Mouse (Mus musculus) CH12.LX (cell line): Measurements from ENCODE around the gene Carhsp1. TPM values are rescaled to one million over a fixed set of nuclear protein-coding genes. Genes with fewer than 3 reads are reported as not detected.

ENCODE experiments used
- DNase-seq: peaks from one replicate; pipeline ENCODE4 v3.0.0-alpha.2; 2013; ENCODE audit errors: extremely low read depth
- H3K27ac ChIP-seq: 2 replicates; pipeline ENCODE4 v1.5.1; 2012; ENCODE audit warnings: low read depth, mild to moderate bottlenecking, control low read depth, moderate library complexity; ENCODE audit not compliant: insufficient read depth
- H3K27me3 ChIP-seq: replicated peaks from 2 replicates; pipeline ENCODE3; 2012; ENCODE audit warnings: inconsistent platforms
- H3K36me3 ChIP-seq, 2 experiments: replicated peaks in 1 of 2; 2 replicates each; pipeline versions ENCODE3 to v1.6.1; 2012; ENCODE audit warnings: inconsistent platforms in 1 of 2, low read length in 1 of 2, mild to moderate bottlenecking in 1 of 2, mixed read lengths in 1 of 2, moderate library complexity in 1 of 2; ENCODE audit not compliant: control insufficient read depth in 1 of 2, insufficient read depth in 1 of 2
- H3K4me1 ChIP-seq, 2 experiments: 2 replicates each; pipeline ENCODE4 v1.6.1; 2012; ENCODE audit warnings: inconsistent platforms in 1 of 2, moderate library complexity in 1 of 2; ENCODE audit not compliant: insufficient read depth in 2 of 2, control insufficient read depth in 1 of 2
- H3K4me2 ChIP-seq: 2 replicates; pipeline ENCODE4 v1.6.1; 2012; ENCODE audit warnings: low read depth, mild to moderate bottlenecking, control low read depth; ENCODE audit not compliant: poor library complexity, insufficient read depth, severe bottlenecking
- H3K4me3 ChIP-seq, 3 experiments: fragments of 150-350 bp in 1 of 3; sonication (generic) in 1 of 3; replicated peaks in 1 of 3; 2 replicates each; pipeline versions ENCODE3 to v1.5.1; 2011 to 2012; ENCODE audit warnings: low read depth in 2 of 3, low read length in 2 of 3, mild to moderate bottlenecking in 2 of 3, moderate library complexity in 2 of 3, control low read depth in 1 of 3, improper control_type of control experiment in 1 of 3, inconsistent platforms in 1 of 3, mixed read lengths in 1 of 3; ENCODE audit not compliant: poor library complexity in 1 of 3
- H3K79me2 ChIP-seq: replicated peaks from 2 replicates; pipeline ENCODE4 v1.6.1; 2012; ENCODE audit warnings: mild to moderate bottlenecking, moderate library complexity; ENCODE audit not compliant: control insufficient read depth, poor library complexity, insufficient read depth, severe bottlenecking; ENCODE audit errors: extremely low read depth
- H3K9ac ChIP-seq: 2 replicates; pipeline ENCODE4 v1.6.1; 2012; ENCODE audit warnings: low read depth, mild to moderate bottlenecking, control low read depth, moderate library complexity; ENCODE audit not compliant: insufficient read depth
- H3K9me3 ChIP-seq: replicated peaks from 2 replicates; pipeline ENCODE3; 2012; ENCODE audit warnings: low read length, inconsistent platforms, mixed read lengths
- CHD1 ChIP-seq: IDR thresholded peaks from 2 replicates; pipeline ENCODE4 v1.6.1; 2012; ENCODE audit warnings: low read depth, low read length, improper control_type of control experiment, inconsistent platforms
- CHD2 ChIP-seq: IDR thresholded peaks from 2 replicates; pipeline ENCODE4 v1.6.1; 2011; ENCODE audit warnings: low read length, improper control_type of control experiment
- CTCF ChIP-seq, 2 experiments: IDR thresholded peaks in 1 of 2; conservative IDR thresholded peaks in 1 of 2; 2 replicates each; pipeline ENCODE4 v1.5.1; 2011 to 2012; ENCODE audit warnings: low read depth in 2 of 2, low read length in 2 of 2, improper control_type of control experiment in 1 of 2, inconsistent platforms in 1 of 2, mild to moderate bottlenecking in 1 of 2, moderate library complexity in 1 of 2
- E2F4 ChIP-seq: IDR thresholded peaks from 2 replicates; pipeline ENCODE4 v1.6.1; 2011; ENCODE audit warnings: low read depth, low read length, improper control_type of control experiment; ENCODE audit not compliant: insufficient replicate concordance
- EP300 ChIP-seq: IDR thresholded peaks from 2 replicates; pipeline ENCODE4 v1.6.1; 2011; ENCODE audit warnings: low read length, improper control_type of control experiment
- HCFC1 ChIP-seq: IDR thresholded peaks from 2 replicates; pipeline ENCODE4 v1.6.1; 2012; ENCODE audit warnings: low read depth, mild to moderate bottlenecking, inconsistent platforms, low read length, improper control_type of control experiment
- IRF4 ChIP-seq: IDR thresholded peaks from 2 replicates; pipeline ENCODE4 v1.6.1; 2014; ENCODE audit warnings: low read depth, mild to moderate bottlenecking, inconsistent platforms, low read length, improper control_type of control experiment
- JUN ChIP-seq: IDR thresholded peaks from 2 replicates; pipeline ENCODE4 v1.6.1; 2011; ENCODE audit warnings: low read depth, mild to moderate bottlenecking, low read length, improper control_type of control experiment, moderate library complexity; ENCODE audit not compliant: insufficient read depth
- JUND ChIP-seq: conservative IDR thresholded peaks from 2 replicates; pipeline ENCODE4 v1.6.1; 2011; ENCODE audit warnings: low read depth, low read length, improper control_type of control experiment
- KAT2A ChIP-seq: IDR thresholded peaks from 2 replicates; pipeline ENCODE4 v1.6.1; 2012; ENCODE audit warnings: low read length, improper control_type of control experiment, inconsistent platforms; ENCODE audit not compliant: insufficient replicate concordance
- MAFK ChIP-seq: IDR thresholded peaks from 2 replicates; pipeline ENCODE4 v1.6.1; 2011; ENCODE audit warnings: low read length, improper control_type of control experiment; ENCODE audit not compliant: insufficient replicate concordance
- MAX ChIP-seq: IDR thresholded peaks from 2 replicates; pipeline ENCODE4 v1.6.1; 2011; ENCODE audit warnings: low read length, improper control_type of control experiment
- MEF2A ChIP-seq: IDR thresholded peaks from 2 replicates; pipeline ENCODE4 v1.6.1; 2014; ENCODE audit warnings: low read depth, mild to moderate bottlenecking, inconsistent platforms, low read length, improper control_type of control experiment, borderline replicate concordance
- MXI1 ChIP-seq: IDR thresholded peaks from 2 replicates; pipeline ENCODE4 v1.6.1; 2011; ENCODE audit warnings: mild to moderate bottlenecking, low read depth, low read length, improper control_type of control experiment
- NELFE ChIP-seq: IDR thresholded peaks from 2 replicates; pipeline ENCODE4 v1.6.1; 2011; ENCODE audit warnings: low read depth, low read length, improper control_type of control experiment
- NRF1 ChIP-seq: IDR thresholded peaks from 2 replicates; pipeline ENCODE4 v1.6.1; 2014; ENCODE audit warnings: low read depth, mild to moderate bottlenecking, inconsistent platforms, low read length, improper control_type of control experiment, moderate library complexity
- POLR2A ChIP-seq: IDR thresholded peaks from 2 replicates; pipeline ENCODE4 v1.6.1; 2011; ENCODE audit warnings: low read depth, mild to moderate bottlenecking, improper control_type of control experiment, low read length
- RAD21 ChIP-seq: IDR thresholded peaks from 2 replicates; pipeline ENCODE4 v1.6.1; 2011; ENCODE audit warnings: low read depth, mild to moderate bottlenecking, low read length, improper control_type of control experiment, moderate library complexity
- SIN3A ChIP-seq: IDR thresholded peaks from 2 replicates; pipeline ENCODE4 v1.6.1; 2012; ENCODE audit warnings: low read length, improper control_type of control experiment, inconsistent platforms
- SMC3 ChIP-seq: IDR thresholded peaks from 2 replicates; pipeline ENCODE4 v1.6.1; 2011; ENCODE audit warnings: low read depth, low read length, improper control_type of control experiment
- TCF12 ChIP-seq: IDR thresholded peaks from 2 replicates; pipeline ENCODE4 v1.6.1; 2014; ENCODE audit warnings: low read depth, mild to moderate bottlenecking, inconsistent platforms, low read length, improper control_type of control experiment
- USF1 ChIP-seq: IDR thresholded peaks from 2 replicates; pipeline ENCODE4 v1.6.1; 2014; ENCODE audit warnings: low read depth, mild to moderate bottlenecking, inconsistent platforms, low read length, improper control_type of control experiment
- USF2 ChIP-seq: conservative IDR thresholded peaks from 2 replicates; pipeline ENCODE4 v1.6.1; 2011; ENCODE audit warnings: low read depth, low read length, improper control_type of control experiment
- ZC3H11A ChIP-seq: IDR thresholded peaks from 2 replicates; pipeline ENCODE4 v1.6.1; 2012; ENCODE audit warnings: low read depth, mild to moderate bottlenecking, inconsistent platforms, low read length, improper control_type of control experiment
- ZKSCAN1 ChIP-seq: IDR thresholded peaks from 2 replicates; pipeline ENCODE4 v1.6.1; 2012; ENCODE audit warnings: low read depth, inconsistent platforms, low read length, improper control_type of control experiment, borderline replicate concordance
- ZMIZ1 ChIP-seq: IDR thresholded peaks from 2 replicates; pipeline ENCODE4 v1.6.1; 2012; ENCODE audit warnings: low read depth, mild to moderate bottlenecking, inconsistent platforms, low read length, improper control_type of control experiment
- ZNF384 ChIP-seq: IDR thresholded peaks from 2 replicates; pipeline ENCODE4 v1.6.1; 2012; ENCODE audit warnings: low read depth, low read length, improper control_type of control experiment, inconsistent platforms
- dilution Hi-C: fragments of 300-500 bp; cut with MboI; formaldehyde crosslinking; loops from 2 replicates; pipeline ENCODE4 v1.14.3; 2020; ENCODE audit warnings: low sequenced_read_pairs; ENCODE audit not compliant: extremely low pct_unique_long_range_greater_than_20kb, extremely low pct_ligation_motif_present
- in situ Hi-C: fragments of 300-500 bp; cut with MboI; formaldehyde crosslinking; loops from 3 replicates; pipeline ENCODE4 v1.14.3; 2019; ENCODE audit warnings: low sequenced_read_pairs, low pct_ligation_motif_present, low pct_unique_long_range_greater_than_20kb, mixed read lengths
- polyA plus RNA-seq: library from polyadenylated mRNA; unstranded; fragments of >175 nt; gene quantifications from 2 replicates; pipeline ENCODE4 v1.2.1, GENCODE M21; 2012; ENCODE audit warnings: low read depth; ENCODE audit not compliant: insufficient read length
- total RNA-seq, 2 experiments: library from RNA; depleted of rRNA; stranded (reverse); fragments of 300-350 nt in 1 of 2; fragments of >200 nt in 1 of 2; gene quantifications; 2 replicates each; pipeline ENCODE4 v1.2.3; 2012 to 2014

The Carhsp1 gene
- total and polyA plus RNA-seq, 3 experiments, result 26.0 to 29.7 (median 26.2) TPM

DNA sequence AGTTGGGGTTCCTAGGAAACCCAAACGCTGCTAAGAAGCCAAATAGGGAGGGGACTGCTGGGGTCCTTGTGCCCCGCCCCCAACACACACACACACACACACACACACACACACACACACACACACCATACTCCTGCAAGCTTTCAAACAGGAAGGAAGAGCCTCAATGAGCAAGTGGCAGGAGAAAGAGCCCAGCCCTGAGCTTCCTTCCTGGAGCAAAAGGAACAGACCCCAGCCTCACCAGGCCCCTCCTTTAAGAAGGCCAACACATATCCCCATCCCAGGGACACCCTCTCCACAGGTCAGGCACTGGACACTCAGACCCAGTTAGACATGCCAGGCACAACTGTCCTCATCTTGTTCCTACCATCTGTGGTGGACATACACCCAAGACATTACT lies 8.9 kb downstream of the Carhsp1 start:
- Histone ChIP-seq H3K4me3 (no peak overlapping the region), H3K9me3 (no peaks in the 10 kb centered on the region), H3K36me3 (peaks cover 50 to 83% of the 10 kb centered on the region in 2 experiments), H3K27ac (no peak overlapping the region), H3K9ac (no peak overlapping the region), H3K4me1 (peaks cover 14 to 23% of the 10 kb centered on the region in 2 experiments; a peak in 3 of 4 replicates), H3K27me3 (no peaks in the 10 kb centered on the region), H3K4me2 (no peak overlapping the region), H3K79me2 (no peaks in the 10 kb centered on the region)
- in situ Hi-C loops (no loop called here), dilution Hi-C loops (no loop called here)
- TF ChIP-seq SMC3, result no peak
- no peak for TF ChIP-seq ZNF384
- TF ChIP-seq ZMIZ1, result no peak
- TF ChIP-seq POLR2A, result no peak
- no peak for TF ChIP-seq USF1
- TF ChIP-seq MXI1, result no peak
- TF ChIP-seq NRF1, result no peak
- no peak for TF ChIP-seq JUND
- TF ChIP-seq MEF2A, result no peak
- no peak for TF ChIP-seq NELFE
- TF ChIP-seq USF2, result no peak
- TF ChIP-seq TCF12, result no peak
- no peak for TF ChIP-seq CHD2
- TF ChIP-seq SIN3A, result no peak
- TF ChIP-seq HCFC1, result no peak
- no peak for TF ChIP-seq CTCF (conservative IDR thresholded peaks at IDR 0.05 in 1 of 2, IDR thresholded peaks at IDR 0.05 in 1 of 2; ENCODE audit: low read depth in 2 of 2, low read length in 2 of 2)
- no peak for TF ChIP-seq RAD21
- no peak for TF ChIP-seq E2F4
- no peak for TF ChIP-seq MAX
- TF ChIP-seq ZKSCAN1, result no peak
- no peak for DNase-seq

DNA sequence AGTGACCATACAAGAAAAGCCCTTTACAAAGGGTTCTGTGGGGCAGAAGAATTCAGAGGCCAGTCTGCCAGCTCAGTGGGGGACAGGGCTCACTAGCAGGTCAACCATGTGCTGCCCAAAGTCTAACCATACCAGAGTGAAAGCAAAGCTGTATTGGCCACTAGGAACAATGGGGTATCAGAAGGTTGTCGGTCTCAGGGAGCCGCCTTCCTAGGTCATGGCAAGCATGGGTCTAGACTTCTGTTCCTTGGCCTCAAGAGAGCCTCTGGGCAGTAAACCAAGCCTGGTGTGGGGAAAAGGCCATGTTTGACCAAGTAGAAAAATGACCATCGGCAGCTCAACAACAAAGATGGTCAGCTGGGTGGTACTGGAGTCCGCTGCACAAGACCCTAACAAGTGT lies 13.2 kb downstream of the Carhsp1 start:
- peaks cover 84 to 95% of the 10 kb centered on the region in 2 experiments for H3K36me3 ChIP-seq
- no peaks in the 10 kb centered on the region for H3K27me3 ChIP-seq
- dilution Hi-C loops (no loop called here), in situ Hi-C loops (no loop called here)
- no peaks in the 10 kb centered on the region for H3K9me3 ChIP-seq
- no peak overlapping the region for H3K4me2 ChIP-seq
- no peak for DNase-seq
- no peaks in the 10 kb centered on the region for H3K4me1 ChIP-seq
- no peak overlapping the region for H3K4me3 ChIP-seq
- no peak for TF ChIP-seq ZC3H11A
- no peak for TF ChIP-seq MAFK
- TF ChIP-seq RAD21, result no peak
- TF ChIP-seq JUN, result no peak
- TF ChIP-seq CHD1, result no peak
- TF ChIP-seq IRF4, result no peak
- TF ChIP-seq SIN3A, result no peak
- no peak for TF ChIP-seq EP300
- no peak for TF ChIP-seq MAX
- no peak for TF ChIP-seq E2F4
- no peak for TF ChIP-seq MXI1
- TF ChIP-seq ZNF384, result no peak
- TF ChIP-seq ZMIZ1, result no peak
- TF ChIP-seq KAT2A, result no peak
- no peak overlapping the region for H3K9ac ChIP-seq
- no peak overlapping the region for H3K27ac ChIP-seq
- no peaks in the 10 kb centered on the region for H3K79me2 ChIP-seq
